Mouse (Mus musculus) lung, postnatal 0 days (tissue): ENCODE results near the gene Etv6.

Source experiments
- CTCF ChIP-seq: IDR thresholded peaks from 2 replicates; pipeline ENCODE4 v1.5.1; 2016; ENCODE audit warnings: antibody characterized with exemption, mild to moderate bottlenecking
- EP300 ChIP-seq: IDR thresholded peaks from 2 replicates; pipeline ENCODE4 v1.6.1; 2016; ENCODE audit warnings: antibody characterized with exemption, mild to moderate bottlenecking, control low read depth

DNA sequence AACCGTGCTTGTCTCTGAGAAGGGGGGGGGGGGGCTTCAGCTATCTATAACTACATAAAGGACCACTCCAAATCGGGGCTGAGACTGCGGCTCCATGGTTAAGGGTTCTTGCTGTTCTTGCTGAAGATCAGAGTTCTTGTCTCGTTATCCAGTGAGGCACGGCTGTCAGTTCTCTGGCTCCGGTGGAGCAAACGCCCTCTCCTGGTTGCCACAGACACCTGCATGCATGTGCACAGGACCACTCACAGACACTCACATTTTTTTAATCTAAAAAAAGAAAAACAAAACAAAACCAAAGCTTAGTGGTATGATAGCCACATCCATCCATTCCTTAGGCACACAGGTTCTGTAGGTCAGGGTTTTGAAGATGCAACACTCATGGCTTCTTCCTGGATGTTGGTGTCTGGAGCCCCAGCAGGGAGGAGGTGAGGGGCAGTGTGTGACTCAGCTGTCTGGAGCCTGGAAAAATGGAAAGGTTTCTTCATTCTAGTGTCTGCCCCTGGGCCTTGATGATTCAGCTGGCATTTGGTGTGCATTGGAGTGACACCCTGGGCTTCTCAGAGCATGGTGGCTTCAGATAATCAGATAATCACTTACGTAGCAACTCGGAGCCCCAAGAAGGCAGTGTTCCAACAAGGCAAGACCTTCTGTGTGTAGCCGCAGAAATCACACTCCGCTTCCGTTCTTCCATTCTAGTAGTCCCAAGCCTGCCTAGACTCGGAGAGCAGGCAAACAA, 262.6 kb downstream of the Etv6 start:
- TF ChIP-seq EP300 (no peak), CTCF (peak; percentile 51)
